Mouse (Mus musculus): ENCODE data around the gene Gm9903. TPM values are rescaled to one million over a fixed set of nuclear protein-coding genes. Genes with fewer than 3 reads are reported as not detected.

Gm9903 gene
- under 1 TPM; 0.51 to 0.59 TPM for total RNA-seq (2021)

DNA sequence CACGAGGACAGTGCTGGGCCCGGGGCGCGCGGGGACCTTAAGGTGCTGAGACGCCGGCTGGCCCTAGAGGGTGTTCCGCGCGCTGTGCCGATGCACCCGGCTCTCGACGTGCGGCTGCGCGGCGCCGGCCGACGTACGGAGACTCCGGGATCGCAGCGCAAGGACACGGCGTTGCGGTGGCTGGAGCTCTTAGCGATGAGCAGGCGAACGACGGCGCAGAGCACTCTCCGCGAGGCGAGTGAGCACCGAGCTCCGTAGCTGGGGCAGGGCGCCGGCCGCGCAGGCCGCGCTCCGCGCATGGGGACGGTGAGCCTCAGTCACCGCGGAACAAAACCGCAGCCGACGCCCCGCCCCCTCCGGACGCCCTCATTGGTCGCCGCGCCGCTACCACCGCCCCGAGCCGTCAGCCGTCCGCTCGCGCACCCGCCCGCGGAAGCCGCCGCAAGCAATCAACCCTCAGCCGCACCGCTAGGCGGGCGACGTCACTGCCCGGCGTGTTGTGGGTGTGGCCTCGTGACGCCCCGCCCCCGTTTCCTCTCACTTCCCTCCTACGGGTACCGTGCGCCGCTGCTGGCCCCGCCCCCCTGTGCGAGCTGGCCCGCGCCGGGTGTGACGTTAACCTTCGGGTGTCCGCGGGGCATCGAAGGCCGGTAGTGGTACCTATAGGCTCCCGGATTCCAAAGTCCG lies at the start of gene Gm9903, which contains the start of gene Fam53a:
Gene Gm9903, plus strand, starts transcription at position 625 of the 687 bp plus-strand sequence.
Gene Fam53a, minus strand, starts transcription at position 335 of the 687 bp plus-strand sequence.
- intact Hi-C loops (cut with DNase I): no loop called here
- DNase-seq (ENCODE audit: extremely low spot score in 1 of 2, low spot score in 2 of 2): peak; percentile 99 to 100

DNA sequence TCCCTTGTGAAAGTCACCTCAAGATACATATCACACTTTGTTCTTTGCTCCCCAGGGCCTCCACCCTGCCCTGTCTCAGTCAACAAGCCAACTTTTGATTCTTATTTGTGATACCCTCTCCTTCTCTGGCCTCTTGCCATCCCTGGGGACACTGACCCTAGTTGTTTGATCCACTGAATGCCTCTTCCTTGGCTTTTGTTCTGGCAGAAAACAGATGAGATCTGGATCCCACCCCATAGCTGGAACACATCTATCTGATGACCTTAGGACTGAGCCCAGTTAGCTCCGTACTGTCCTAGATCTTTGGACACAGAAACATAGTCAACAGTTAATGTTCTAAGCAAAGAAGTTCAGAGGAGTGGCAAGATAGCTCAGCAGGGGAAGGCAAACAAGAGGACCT lies 49.4 kb upstream of the Gm9903 start:
- DNase-seq (ENCODE audit: extremely low spot score in 1 of 2, low spot score in 2 of 2): no peak
- intact Hi-C loops (cut with DNase I): no loop called here

DNA sequence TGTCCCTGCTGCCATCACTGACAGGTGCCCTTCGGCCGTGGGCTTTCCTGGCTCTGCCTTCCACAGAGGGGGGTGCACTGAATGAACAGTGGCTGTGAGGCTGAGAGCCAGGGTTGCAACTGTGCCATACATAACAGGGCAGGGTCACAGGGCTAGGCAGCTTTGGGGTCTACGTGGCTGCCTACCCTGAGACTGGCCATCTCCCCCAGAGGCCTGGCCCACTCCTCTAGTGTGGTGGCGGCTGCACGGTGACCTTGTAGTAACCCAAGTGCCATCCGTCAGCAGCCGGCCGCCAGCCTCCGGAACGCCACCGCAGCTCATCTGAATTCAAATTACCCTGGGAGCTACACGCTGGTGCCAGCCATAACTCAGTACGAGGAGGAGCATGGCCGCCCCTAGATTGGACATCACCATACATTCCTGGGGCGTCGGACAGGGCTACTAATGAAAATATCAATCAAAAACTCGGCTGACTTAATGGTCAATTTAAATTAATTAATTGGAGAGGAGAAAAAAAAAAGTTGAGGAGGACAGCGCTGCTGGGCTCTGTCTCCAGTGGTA lies 42.1 kb upstream of the Gm9903 start:
- no peak for DNase-seq (ENCODE audit: extremely low spot score in 1 of 2, low spot score in 2 of 2)

DNA sequence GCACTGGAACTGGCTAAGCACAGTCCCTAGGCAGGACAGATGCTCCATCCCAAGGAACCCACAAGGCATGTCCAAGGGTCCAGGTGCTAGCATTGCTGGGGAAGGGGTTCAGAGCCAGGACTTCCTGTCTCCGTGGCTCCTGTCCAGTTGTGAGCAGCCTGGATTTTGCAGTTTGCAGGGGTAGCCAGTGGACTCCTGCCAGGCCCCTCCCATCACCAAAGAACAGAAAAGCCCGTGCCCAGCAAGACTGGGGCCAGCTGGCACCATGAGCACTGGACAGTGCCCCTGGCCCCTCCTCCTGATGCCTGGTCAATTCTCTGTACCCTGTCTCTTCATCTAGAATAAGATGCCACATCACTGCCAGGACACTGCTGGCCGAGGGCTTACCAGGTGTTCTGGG lies 41.7 kb upstream of the Gm9903 start:
- DNase-seq (ENCODE audit: extremely low spot score in 1 of 2, low spot score in 2 of 2): no peak
- intact Hi-C loops (cut with DNase I): loop anchor here (2.0 kb wide), 1 partner anchor 195 kb away; no protein-coding TSS in a partner anchor

More for the DNA sequence above, 42.1 kb upstream of the Gm9903 start:
- intact Hi-C loops (cut with DNase I): loop anchor here (2.0 kb wide), 1 partner anchor 195 kb away; no protein-coding TSS in a partner anchor

DNA sequence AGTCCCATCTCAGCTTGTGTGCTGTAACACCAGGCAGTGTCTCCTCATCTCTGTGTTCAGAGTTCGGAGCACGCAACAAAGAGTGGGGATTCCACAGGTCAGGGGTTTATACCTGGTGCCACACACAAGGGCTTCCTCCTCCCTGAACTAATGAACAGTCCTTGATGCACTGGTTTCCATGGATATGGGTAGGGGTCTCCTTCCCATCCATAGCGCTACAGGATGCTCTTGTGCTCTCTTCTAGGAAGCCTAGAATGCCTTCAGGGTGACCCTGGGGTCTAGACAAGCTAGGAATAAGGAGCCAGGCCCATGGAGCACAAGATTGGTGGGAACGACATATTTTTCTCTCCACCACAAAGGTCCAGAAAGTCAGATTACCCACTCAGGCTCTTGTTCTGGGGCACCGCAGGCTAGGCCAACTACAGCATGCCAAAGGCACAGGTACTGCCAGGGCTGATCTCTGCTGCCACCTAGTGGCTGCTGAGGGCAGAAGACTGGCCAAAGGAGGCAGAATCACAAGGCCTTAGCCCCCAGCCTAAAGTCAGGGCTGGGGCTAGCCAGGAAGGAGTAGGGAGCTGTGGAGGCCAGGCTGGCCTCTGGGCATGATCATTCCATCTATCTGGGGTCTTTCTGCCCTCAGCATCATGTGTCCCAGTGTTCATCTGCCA lies 40.4 kb upstream of the Gm9903 start:
- DNase-seq (ENCODE audit: extremely low spot score in 1 of 2, low spot score in 2 of 2): peak; percentile 51 to 82
- intact Hi-C loops (cut with DNase I): loop anchor here (2.0 kb wide), 1 partner anchor 197 kb away; no protein-coding TSS in a partner anchor

DNA sequence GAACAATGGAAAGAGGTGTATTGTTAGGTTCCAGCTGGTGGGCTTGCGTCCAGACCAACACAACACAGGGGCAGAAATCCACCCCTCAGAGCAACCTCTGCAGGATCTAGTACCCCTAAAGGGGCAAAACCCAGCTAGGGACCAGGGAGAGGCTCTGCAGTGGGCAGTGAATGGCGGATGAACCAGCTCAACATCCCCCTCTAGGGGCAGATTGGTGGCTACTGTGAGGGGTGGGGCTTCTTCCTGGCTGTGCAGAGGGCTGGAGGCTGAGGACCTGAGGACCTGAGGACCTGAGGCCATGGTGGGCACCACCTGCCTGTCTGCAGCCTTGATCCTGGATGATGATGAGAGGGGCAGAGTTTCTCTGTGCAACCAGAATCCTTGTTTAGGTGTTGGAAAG lies 36.1 kb upstream of the Gm9903 start:
- no peak for DNase-seq (ENCODE audit: extremely low spot score in 1 of 2, low spot score in 2 of 2)
- intact Hi-C loops (cut with DNase I): no loop called here

GRCm38 (mm10) chr5:33605314-33605713 lies 24.4 kb upstream of the Gm9903 start:
- intact Hi-C loops (cut with DNase I): no loop called here
- DNase-seq (ENCODE audit: extremely low spot score in 1 of 2, low spot score in 2 of 2): no peak

GRCm38 (mm10) chr5:33606631-33607030 lies 23.1 kb upstream of the Gm9903 start:
- intact Hi-C loops (cut with DNase I): no loop called here
- DNase-seq (ENCODE audit: extremely low spot score in 1 of 2, low spot score in 2 of 2): no peak

- intact Hi-C loops (cut with DNase I): no loop called here
- DNase-seq (ENCODE audit: extremely low spot score in 1 of 2, low spot score in 2 of 2): no peak
These were observed 22.3 kb upstream of the Gm9903 start for GRCm38 (mm10) chr5:33607434-33607833.

GRCm38 (mm10) chr5:33609226-33609625 lies 20.5 kb upstream of the Gm9903 start:
- no peak for DNase-seq (ENCODE audit: extremely low spot score in 1 of 2, low spot score in 2 of 2)
- intact Hi-C loops (cut with DNase I): no loop called here

GRCm38 (mm10) chr5:33611795-33612194 lies 17.9 kb upstream of the Gm9903 start:
- no peak for DNase-seq (ENCODE audit: extremely low spot score in 1 of 2, low spot score in 2 of 2)
- intact Hi-C loops (cut with DNase I): no loop called here

DNA sequence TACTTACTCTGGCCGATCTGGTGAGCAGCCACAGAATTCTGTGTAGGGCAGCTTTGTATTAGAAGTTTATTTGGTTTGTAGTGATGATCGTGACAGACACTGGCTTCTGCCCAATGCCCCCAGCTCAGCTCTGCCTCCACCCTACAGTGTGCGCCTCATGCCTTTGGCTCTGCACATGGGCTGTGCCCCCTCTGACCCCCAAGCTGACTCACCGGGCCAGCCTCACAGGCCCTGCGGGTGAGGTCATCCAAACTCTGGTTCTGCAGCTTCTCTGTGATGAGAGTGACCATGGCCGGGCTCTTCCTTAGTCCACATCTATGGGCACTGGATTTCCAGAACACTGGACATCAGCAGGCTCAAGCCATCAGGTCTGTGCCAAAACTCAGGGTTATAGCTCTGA lies 15.3 kb upstream of the Gm9903 start:
- DNase-seq (ENCODE audit: extremely low spot score in 1 of 2, low spot score in 2 of 2): no peak
- intact Hi-C loops (cut with DNase I): no loop called here

DNA sequence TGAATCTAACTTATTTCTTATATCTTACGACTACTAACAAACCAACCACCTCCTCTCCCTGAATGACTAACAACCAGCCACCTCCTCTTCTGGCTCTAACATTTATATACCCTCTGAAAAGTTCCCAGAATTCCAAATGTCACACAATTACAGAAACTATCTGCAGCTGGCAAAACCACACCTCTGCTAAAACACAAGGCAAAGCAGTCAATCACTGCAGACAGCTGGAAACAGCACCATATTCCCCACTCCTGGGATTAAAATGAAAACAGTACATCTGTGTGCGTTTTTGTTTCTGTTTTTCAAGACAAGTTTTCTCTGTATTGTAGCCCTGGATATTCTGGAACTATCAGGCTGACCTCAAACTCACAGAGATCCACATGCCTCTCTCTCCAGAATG lies 7.1 kb upstream of the Gm9903 start:
- intact Hi-C loops (cut with DNase I): no loop called here
- DNase-seq (ENCODE audit: extremely low spot score in 1 of 2, low spot score in 2 of 2): no peak

DNA sequence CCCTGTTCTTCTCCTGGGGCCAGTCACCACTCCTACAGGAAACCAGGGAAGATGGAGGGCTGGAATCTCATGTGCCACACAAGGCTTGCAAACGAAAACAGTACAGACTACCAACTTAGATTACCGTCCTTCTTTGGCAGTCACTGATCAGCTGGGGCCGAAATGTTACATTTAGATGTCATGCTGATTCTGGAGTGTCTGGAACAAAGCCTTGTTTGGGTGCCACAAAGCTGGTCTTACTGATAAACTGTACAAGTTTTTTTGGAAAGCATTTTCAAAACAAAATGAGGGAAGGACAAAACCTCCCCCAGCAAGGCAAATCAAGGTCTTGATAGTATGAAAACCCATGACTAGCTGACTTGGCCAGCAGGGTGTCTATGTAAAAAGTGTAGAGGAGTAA lies 6.0 kb upstream of the Gm9903 start:
- DNase-seq (ENCODE audit: extremely low spot score in 1 of 2, low spot score in 2 of 2): no peak
- intact Hi-C loops (cut with DNase I): no loop called here

DNA sequence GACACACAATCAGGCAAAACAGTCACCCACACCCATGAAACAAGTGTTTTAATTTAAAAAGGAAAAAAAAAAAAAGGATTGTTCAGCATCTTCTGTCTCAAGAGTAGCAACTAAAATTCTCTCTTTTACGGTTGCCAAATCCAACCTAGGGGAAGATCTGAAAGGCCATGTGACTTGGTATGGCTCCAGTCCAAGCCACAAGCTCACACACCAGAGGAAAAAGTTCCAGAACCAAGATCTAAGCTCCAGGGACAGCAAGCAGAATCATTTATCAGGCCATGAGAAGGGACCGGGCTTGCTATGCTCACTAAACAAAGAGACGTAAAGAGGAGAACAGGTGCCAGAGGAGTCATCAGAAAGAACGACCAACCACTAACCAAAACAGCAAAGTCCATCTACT lies 1.8 kb upstream of the Gm9903 start:
- intact Hi-C loops (cut with DNase I): no loop called here
- DNase-seq (ENCODE audit: extremely low spot score in 1 of 2, low spot score in 2 of 2): no peak

- intact Hi-C loops (cut with DNase I): no loop called here
These were observed 865 bp upstream of the Gm9903 start for GRCm38 (mm10) chr5:33628820-33629300.

DNA sequence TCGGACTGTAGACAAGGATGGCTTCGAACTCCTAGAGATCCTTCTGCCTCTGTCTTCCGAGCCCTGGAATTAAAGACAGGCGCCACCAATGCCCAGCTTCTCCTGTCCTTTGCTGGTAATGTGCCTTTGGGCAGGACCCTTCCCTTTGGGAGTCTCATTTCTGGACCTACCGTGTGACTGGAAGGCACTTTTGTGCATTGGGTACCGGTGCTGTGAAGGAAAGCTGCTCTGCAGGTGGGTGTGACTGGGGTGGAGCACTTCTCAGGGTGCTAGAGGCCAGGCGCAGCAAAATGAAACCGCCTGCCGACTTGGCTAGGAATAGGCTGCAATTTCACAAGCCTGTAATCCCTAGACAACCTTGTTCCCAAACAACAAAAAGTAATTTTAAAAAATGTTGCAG lies 336 bp downstream of the Gm9903 start:
- peak in 1 of 2 experiments; percentile 41 for DNase-seq (ENCODE audit: extremely low spot score in 1 of 2, low spot score in 2 of 2)
- intact Hi-C loops (cut with DNase I): no loop called here

More at GRCm38 (mm10) chr5:33628820-33629300, 865 bp upstream of the Gm9903 start:
- peak in 1 of 2 experiments; percentile 65 for DNase-seq (ENCODE audit: extremely low spot score in 1 of 2, low spot score in 2 of 2)

- intact Hi-C loops (cut with DNase I): no loop called here
These were observed 890 bp downstream of the Gm9903 start for GRCm38 (mm10) chr5:33630615-33631014.

DNA sequence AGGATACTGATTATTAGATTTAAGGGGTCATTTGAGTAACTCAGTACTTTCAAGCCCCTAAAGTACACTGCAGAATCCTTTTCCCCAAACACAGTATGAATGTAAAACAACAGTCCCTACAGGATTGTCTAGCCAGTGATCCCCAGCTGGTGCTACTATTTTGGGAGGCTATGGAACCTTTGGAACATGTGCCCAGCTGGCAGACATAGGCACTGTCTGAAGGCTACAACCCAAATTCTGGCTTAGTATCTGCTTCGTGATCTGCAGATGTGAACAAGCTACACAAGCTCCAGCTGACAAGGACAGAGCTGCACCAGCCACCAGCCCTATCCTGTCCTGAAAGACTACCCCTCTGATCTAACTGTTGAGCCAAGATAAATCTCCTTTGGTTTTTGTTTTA lies 2.8 kb downstream of the Gm9903 start:
- intact Hi-C loops (cut with DNase I): no loop called here
- DNase-seq (ENCODE audit: extremely low spot score in 1 of 2, low spot score in 2 of 2): no peak

More at GRCm38 (mm10) chr5:33630615-33631014, 890 bp downstream of the Gm9903 start:
- DNase-seq (ENCODE audit: extremely low spot score in 1 of 2, low spot score in 2 of 2): no peak

DNA sequence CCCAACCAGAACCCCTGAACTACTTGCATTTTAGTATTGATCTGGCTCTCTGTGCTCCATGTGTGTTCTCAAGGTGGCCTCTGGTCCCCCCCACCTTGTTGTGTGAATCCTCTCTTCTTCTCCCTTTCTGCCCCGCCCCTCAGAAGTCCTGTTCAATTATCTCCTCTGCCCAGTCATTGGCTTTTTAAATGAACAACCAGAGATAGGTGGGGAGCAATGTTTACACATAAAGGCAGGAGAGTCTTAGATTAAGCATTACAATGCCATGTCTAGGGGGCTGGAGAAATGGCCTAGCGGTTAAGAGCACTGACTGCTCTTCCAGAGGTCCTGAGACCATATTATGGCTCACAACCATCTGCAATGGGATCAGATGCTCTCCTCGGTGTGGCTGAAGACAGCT lies 5.6 kb downstream of the Gm9903 start:
- intact Hi-C loops (cut with DNase I): no loop called here
- DNase-seq (ENCODE audit: extremely low spot score in 1 of 2, low spot score in 2 of 2): no peak

Data from left cerebral cortex, postnatal 10 days (tissue).